Mouse (Mus musculus) left cerebral cortex, adult 8-10 months (tissue): Measurements from ENCODE around the gene Olfr877. TPM values are rescaled to one million over a fixed set of nuclear protein-coding genes. Genes with fewer than 3 reads are reported as not detected.

Source experiments
- DNase-seq, 2 experiments: peaks; one replicate each; pipeline ENCODE4 v3.0.0; 2022; ENCODE audit warnings: low spot score in 2 of 2
- total RNA-seq, 4 experiments: library from RNA; stranded (reverse); gene quantifications; 2 replicates each; pipeline ENCODE4 v1.2.4; 2022

Olfr877 gene
- total RNA-seq: not detected

GRCm38 (mm10) chr9:37853969-37854368, at the start of gene Olfr877:
Gene Olfr877 (plus strand): TSS chr9:37854269.
- DNase-seq: no peak

GRCm38 (mm10) chr9:37807235-37807634, 46.8 kb upstream of the Olfr877 start:
- DNase-seq: no peak

GRCm38 (mm10) chr9:37808456-37808855, 45.6 kb upstream of the Olfr877 start:
- DNase-seq: no peak

GRCm38 (mm10) chr9:37808976-37809375, 45.1 kb upstream of the Olfr877 start:
- no peak for DNase-seq

GRCm38 (mm10) chr9:37814696-37815095, 39.4 kb upstream of the Olfr877 start:
- peak in 1 of 2 experiments; percentile 52 for DNase-seq

GRCm38 (mm10) chr9:37829881-37830280, 24.2 kb upstream of the Olfr877 start:
- DNase-seq: no peak

- no peak for DNase-seq
These were observed 20.7 kb upstream of the Olfr877 start for GRCm38 (mm10) chr9:37833341-37833740.

- DNase-seq: no peak
These were observed 4.8 kb upstream of the Olfr877 start for GRCm38 (mm10) chr9:37849267-37849666.

GRCm38 (mm10) chr9:37863325-37863724, 9.3 kb downstream of the Olfr877 start:
- DNase-seq: peak in 1 of 2 experiments; percentile 20

GRCm38 (mm10) chr9:37870246-37870645, 16.2 kb downstream of the Olfr877 start:
- no peak for DNase-seq

GRCm38 (mm10) chr9:37871097-37871496, 17.0 kb downstream of the Olfr877 start:
- DNase-seq: no peak

- DNase-seq: no peak
These were observed 17.5 kb downstream of the Olfr877 start for GRCm38 (mm10) chr9:37871536-37871935.

GRCm38 (mm10) chr9:37890960-37891359, 36.9 kb downstream of the Olfr877 start:
- DNase-seq: peak in 1 of 2 experiments; percentile 44

- no peak for DNase-seq
These were observed 42.6 kb downstream of the Olfr877 start, which contains the start of gene Olfr145 for GRCm38 (mm10) chr9:37896661-37897060. Gene Olfr145 (plus strand): TSS chr9:37896724.

GRCm38 (mm10) chr9:37905555-37905954, 51.5 kb downstream of the Olfr877 start:
- DNase-seq: peak in 1 of 2 experiments; percentile 29

Other genes starting within 250 kb of the Olfr877 start
- gene Spa17, start 240.5 kb upstream of the Olfr877 start, total RNA-seq: 1 to 10 TPM in 3 of 4 experiments, under 1 TPM in 1; 0.57 to 2.5 (median 2.1) TPM
- gene Tbrg1, start 197.0 kb upstream of the Olfr877 start, total RNA-seq: 10 to 100 TPM; 46.2 to 55.5 (median 51.5) TPM
- gene Panx3, start 185.0 kb upstream of the Olfr877 start, total RNA-seq: not detected
- not detected for gene Olfr160, start 138.0 kb upstream of the Olfr877 start, total RNA-seq
- not detected for gene Olfr874, start 109.2 kb upstream of the Olfr877 start, total RNA-seq
- not detected for gene Olfr875, start 82.4 kb upstream of the Olfr877 start, total RNA-seq
- not detected for gene Olfr876, start 51.2 kb upstream of the Olfr877 start, total RNA-seq
- not detected for gene Olfr145, start 42.5 kb downstream of the Olfr877 start, total RNA-seq
- gene Olfr878, start 63.6 kb downstream of the Olfr877 start, total RNA-seq: under 1 TPM in 2 of 4 experiments, not detected in 2; 0.13 to 0.21 TPM
- gene Olfr881, start 137.6 kb downstream of the Olfr877 start, total RNA-seq: not detected
- under 1 TPM in 1 of 4 experiments, not detected in 3; 0.41 TPM for gene Olfr883, start 171.5 kb downstream of the Olfr877 start, total RNA-seq
- not detected for gene Olfr884, start 192.3 kb downstream of the Olfr877 start, total RNA-seq
- gene Olfr885, start 207.1 kb downstream of the Olfr877 start, total RNA-seq: not detected
- gene Olfr887, start 229.8 kb downstream of the Olfr877 start, total RNA-seq: not detected